ENCODE assay signal across 8 mouse cellular contexts in the genomic region with DNA sequence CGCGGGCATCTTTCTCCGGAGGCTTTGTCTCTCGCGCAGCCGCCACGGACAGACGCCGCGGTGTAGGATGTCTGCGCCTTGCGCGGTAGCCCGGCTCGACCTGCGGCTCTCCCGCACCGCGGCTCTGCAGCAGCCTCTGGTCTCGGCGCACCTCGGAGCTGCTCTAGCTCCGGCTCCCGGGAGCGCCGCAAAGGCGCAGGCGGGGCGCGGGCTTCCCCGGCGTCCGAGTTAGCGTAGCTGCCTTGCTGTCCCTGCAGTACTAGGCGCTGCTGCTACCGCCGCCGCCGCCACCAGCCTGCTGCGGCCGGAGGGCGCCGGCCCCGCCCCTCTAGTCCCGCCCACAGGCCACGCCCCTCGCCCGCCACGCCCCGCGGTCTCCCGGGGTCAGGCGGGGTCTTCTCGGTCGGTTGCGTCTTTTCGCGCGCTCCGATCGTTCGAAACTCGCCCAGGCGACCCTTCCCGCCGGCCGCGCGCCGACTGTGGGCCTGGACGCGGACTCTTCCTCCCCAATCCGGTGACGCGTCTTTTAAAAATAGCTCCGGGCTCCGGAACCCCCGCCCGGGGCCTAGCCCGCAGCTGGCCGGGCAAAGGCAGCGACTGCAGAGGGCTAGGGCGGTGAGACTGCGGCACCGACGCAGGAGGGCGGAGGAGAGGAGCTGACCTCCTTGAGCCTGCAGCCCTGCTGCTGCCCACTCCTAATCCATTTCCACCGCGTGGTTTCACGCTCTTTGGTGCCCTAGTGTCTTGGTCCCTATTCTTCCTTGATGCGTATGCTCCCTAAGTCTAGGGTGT. TPM values are rescaled to one million over a fixed set of nuclear protein-coding genes. Genes with fewer than 3 reads are reported as not detected.
DNase-seq lines count a peak whose midpoint lies in the region; ATAC-seq lines count a peak whose summit lies in the region.

A gene (minus strand): TSS at position 352 of the 792 bp plus-strand sequence.

- peaks cover 44% of the 10 kb centered on the region for H3K79me2 ChIP-seq in macrophage (ENCODE audit: inconsistent target)

- H3K4me1 ChIP-seq in hindbrain, embryonic 16.5 days (ENCODE audit: control insufficient read depth, insufficient read depth, low read depth, low read length), result peaks cover 22% of the 10 kb centered on the region

- H3K9me3 ChIP-seq in hindbrain, embryonic 16.5 days (ENCODE audit: control insufficient read depth, low read length), result no peaks in the 10 kb centered on the region

- H3K4me2 ChIP-seq in hindbrain, embryonic 16.5 days (ENCODE audit: low read length), result peak within 1 kb of the TSS; percentile 89

- H3K27me3 ChIP-seq in hindbrain, embryonic 16.5 days (replicated peaks; ENCODE audit: control insufficient read depth, insufficient read depth, low read length), result no peaks in the 10 kb centered on the region

- 2% methylated on average over 81 of the region's 91 CpGs for WGBS in hindbrain, embryonic 16.5 days
- 2% methylated on average over 74 of the region's 91 CpGs for WGBS in macrophage (ENCODE audit: missing documents)

- H3K4me3 ChIP-seq in hindbrain, embryonic 16.5 days (ENCODE audit: low read length), result peak within 1 kb of the TSS; percentile 94
- H3K4me3 ChIP-seq in macrophage (ENCODE audit: inconsistent target), result peak within 1 kb of the TSS; percentile 89

- peak; percentile 81 for ATAC-seq in hindbrain, embryonic 16.5 days

- H3K27ac ChIP-seq in hindbrain, embryonic 16.5 days (ENCODE audit: low read depth, low read length), result peak within 1 kb of the TSS; percentile 97
- H3K27ac ChIP-seq in macrophage, result peak within 1 kb of the TSS; percentile 78

- peak within 1 kb of the TSS; percentile 98 for H3K9ac ChIP-seq in hindbrain, embryonic 16.5 days (ENCODE audit: low read depth, low read length)

- DNase-seq in WW6 (ENCODE audit: low read depth, low spot score), result peak; percentile 50
- peak; percentile 80 for DNase-seq in cerebellum, postnatal 36 days
- DNase-seq in gastrocnemius, adult 8-10 months (ENCODE audit: low spot score in 2 of 2), result peak; percentile 66 to 73
- peak; percentile 64 for DNase-seq in left cerebral cortex, adult 8-10 months (ENCODE audit: low spot score in 2 of 2)
- peak; percentile 67 for DNase-seq in retina, postnatal 7 days (ENCODE audit: low read depth, low spot score)
- peak; percentile 81 for DNase-seq in urinary bladder, adult 2 months (ENCODE audit: low spot score)

- H3K36me3 ChIP-seq in hindbrain, embryonic 16.5 days (ENCODE audit: control insufficient read depth, insufficient read depth, low read length), result peaks cover 2% of the 10 kb centered on the region; the same call in 1 of the 2 replicates
- H3K36me3 ChIP-seq in macrophage (ENCODE audit: inconsistent target), result peaks cover 6% of the 10 kb centered on the region; the same call in 1 of the 2 replicates

RNA-seq across cellular contexts. Expression of the gene that starts here (rescaled TPM):
- under 1 TPM; 0.11 to 0.63 (median 0.29) TPM for total RNA-seq in gastrocnemius, adult 8-10 months (2022)
- polyA plus RNA-seq in hindbrain, embryonic 16.5 days (2015; fragmentation: Nextera tagmentation; extraction: Ambion mirVana), result 37.7 and 41.2 TPM in 2 replicates
- 10 to 100 TPM; 36.6 to 40.7 (median 39.0) TPM for total RNA-seq in left cerebral cortex, adult 8-10 months (2022)
- 10 to 100 TPM in 21 of 26 experiments, 1 to 10 TPM in 5; 3.9 to 83.4 (median 17.6) TPM for total RNA-seq in macrophage (2018; cell fraction: chromatin; rRNA removed)
- total RNA-seq in macrophage (2018; cell fraction: cytosol; rRNA removed), result 100 to 1,000 TPM in 12 of 26 experiments, 10 to 100 TPM in 14; 18.4 to 151 (median 66.3) TPM
- total RNA-seq in macrophage (2018; cell fraction: nucleus; rRNA removed), result 100 to 1,000 TPM in 2 of 26 experiments, 10 to 100 TPM in 24; 16.3 to 139 (median 40.4) TPM
- 67.7 to 91.1 TPM (median 76.1 TPM) in 3 replicates for polyA plus RNA-seq in macrophage (2018)
- polyA plus RNA-seq in urinary bladder, adult 2 months (2012; rRNA removed), result 5.2 and 6.3 TPM in 2 replicates

Comparison
In these comparisons a context has a peak if more than half of its experiments do, and no peak if none do; other contexts are left out.
1. Peak in every context shown above with its lines: DNase-seq, ATAC-seq, H3K4me3 ChIP-seq and H3K27ac ChIP-seq.
2. RNA of the gene that starts here (total RNA-seq): 36.6 to 40.7 TPM in left cerebral cortex, adult 8-10 months; 0.11 to 0.63 TPM in gastrocnemius, adult 8-10 months; every median in the first group is over 10 times any median in the second.
3. Peak in DNase-seq in gastrocnemius, adult 8-10 months; RNA of the gene not detected or under 1 TPM.